Mouse (Mus musculus): Measurements from ENCODE around the gene Olfr1110.
"Not testable (repeated sequence)": the region's sequence is repeated elsewhere in the genome, so short reads cannot be mapped to it uniquely, and the experiment has no call there.

The Olfr1110 gene

GRCm38 (mm10) chr2:87140200-87140599 lies at the start of gene Olfr1110:
Gene Olfr1110, minus strand, starts transcription at chr2:87140300.
- DNase-seq: no peak

GRCm38 (mm10) chr2:87187498-87187897 lies 47.4 kb upstream of the Olfr1110 start, which contains the start of gene Olfr1112:
Gene Olfr1112, plus strand, starts transcription at chr2:87187798.
- DNase-seq: no peak

GRCm38 (mm10) chr2:87167731-87168130 lies 27.6 kb upstream of the Olfr1110 start:
- not testable (repeated sequence) for DNase-seq

GRCm38 (mm10) chr2:87152524-87152923 lies 12.4 kb upstream of the Olfr1110 start, which contains the start of gene Olfr1111:
Gene Olfr1111, minus strand, starts transcription at chr2:87152624.
- no peak for DNase-seq

- DNase-seq: no peak
Observed at GRCm38 (mm10) chr2:87114467-87114866, 25.6 kb downstream of the Olfr1110 start, which contains the start of gene Olfr259. Gene Olfr259, minus strand, starts transcription at chr2:87114567.

- no peak for DNase-seq
Observed at GRCm38 (mm10) chr2:87095908-87096307, 44.2 kb downstream of the Olfr1110 start, which contains the start of gene Olfr1109. Gene Olfr1109, minus strand, starts transcription at chr2:87096008.

Data from cerebellum, adult 18-20 months (tissue).